Mouse (Mus musculus): ENCODE results near the gene Mmgt1. TPM values are rescaled to one million over a fixed set of nuclear protein-coding genes. Genes with fewer than 3 reads are reported as not detected.

Gene Mmgt1
- polyA plus RNA-seq (2016; fragmentation: Nextera tagmentation; extraction: Ambion mirVana): 38.9 and 39.6 TPM in 2 replicates

DNA sequence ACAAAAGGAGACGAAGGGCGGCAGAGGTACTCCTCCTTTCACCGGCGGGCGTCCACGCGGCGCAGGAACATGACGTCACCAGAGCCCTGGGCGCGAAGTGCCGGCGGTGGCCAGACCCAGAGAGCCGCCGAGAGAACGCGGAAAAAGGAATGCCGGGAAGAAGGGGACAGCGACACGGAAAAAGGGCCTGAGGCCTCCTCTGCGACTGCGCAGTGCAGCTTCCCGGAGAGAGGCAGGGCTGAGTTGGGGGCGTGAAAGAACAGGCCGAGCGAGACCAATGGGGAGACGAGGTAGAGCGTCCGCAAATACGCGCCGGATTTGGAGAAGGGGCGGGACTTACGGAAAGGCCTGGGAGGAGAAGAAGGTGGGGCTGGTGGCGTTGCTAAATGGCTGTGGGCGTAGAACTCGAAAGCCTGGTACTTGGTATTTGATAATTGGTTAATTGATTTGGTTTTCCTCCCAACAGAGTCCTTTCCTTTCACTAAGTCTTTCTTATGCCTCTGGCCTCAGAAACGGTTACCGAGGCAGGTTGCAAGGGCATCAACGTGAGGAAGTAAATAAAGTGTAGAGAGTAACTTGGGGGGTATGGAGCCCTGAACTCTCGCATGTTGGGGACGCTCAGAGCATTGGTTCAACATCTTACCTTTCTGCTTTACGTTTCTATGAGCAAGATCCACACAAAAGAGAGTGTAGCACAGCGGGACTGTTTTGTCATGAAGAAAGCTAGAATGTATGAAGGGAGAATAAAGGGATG is at the start of gene Mmgt1:
Mmgt1 (minus strand) TSS at position 183 of the 754 bp plus-strand sequence.
- Histone ChIP-seq H3K4me3 (peak within 1 kb of the TSS; percentile 63), H3K27me3 (ENCODE audit: insufficient read depth, poor library complexity, severe bottlenecking) (no peaks in the 10 kb centered on the region), H3K27ac (peak within 1 kb of the TSS; percentile 90), H3K4me1 (replicated peaks) (peaks cover 9% of the 10 kb centered on the region), H3K9me3 (no peaks in the 10 kb centered on the region), H3K36me3 (peaks cover 10% of the 10 kb centered on the region; the same call in 1 of the 2 replicates)
- peak; percentile 92 for DNase-seq (ENCODE audit: low spot score)
- WGBS: 10% methylated on average over 44 of the region's 44 CpGs

DNA sequence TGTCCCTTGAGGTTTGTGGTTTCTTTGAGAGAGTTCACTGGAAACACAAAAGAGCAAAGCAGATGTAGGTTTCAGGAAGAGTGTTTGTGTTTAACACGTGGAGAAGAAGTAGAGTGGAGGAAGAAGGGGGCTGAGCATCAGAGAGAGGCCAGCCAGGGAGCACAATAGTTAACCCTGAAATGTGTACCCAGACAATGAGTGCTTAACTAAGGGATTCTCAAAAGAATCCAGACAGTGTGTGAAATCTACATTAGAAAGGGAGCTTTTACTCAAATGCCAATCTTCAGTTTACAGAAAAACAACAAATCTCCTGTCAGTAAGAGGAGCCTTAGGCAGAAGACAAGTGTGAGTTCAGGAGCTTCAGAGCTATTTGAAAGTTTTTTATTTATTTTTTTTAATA is 42.2 kb upstream of the Mmgt1 start:
- WGBS: 13% methylated on average over 1 of the region's 1 CpGs
- Histone ChIP-seq H3K9me3 (no peaks in the 10 kb centered on the region), H3K36me3 (peaks cover 8% of the 10 kb centered on the region), H3K4me3 (no peak overlapping the region), H3K27ac (no peak overlapping the region), H3K4me1 (replicated peaks) (no peaks in the 10 kb centered on the region; the same call in 1 of the 2 replicates), H3K27me3 (ENCODE audit: insufficient read depth, poor library complexity, severe bottlenecking) (no peaks in the 10 kb centered on the region)
- no peak for DNase-seq (ENCODE audit: low spot score)

GRCm38 (mm10) chrX:56636185-56636584 is 38.3 kb upstream of the Mmgt1 start:
- DNase-seq (ENCODE audit: low spot score): no peak
- H3K27me3 ChIP-seq (ENCODE audit: insufficient read depth, poor library complexity, severe bottlenecking): no peaks in the 10 kb centered on the region
- H3K27ac ChIP-seq: no peak overlapping the region
- 89% methylated on average over 5 of the region's 5 CpGs for WGBS
- H3K4me3 ChIP-seq: no peak overlapping the region
- H3K9me3 ChIP-seq: no peaks in the 10 kb centered on the region
- peaks cover 8% of the 10 kb centered on the region for H3K36me3 ChIP-seq
- no peaks in the 10 kb centered on the region; the same call in 1 of the 2 replicates for H3K4me1 ChIP-seq (replicated peaks)

DNA sequence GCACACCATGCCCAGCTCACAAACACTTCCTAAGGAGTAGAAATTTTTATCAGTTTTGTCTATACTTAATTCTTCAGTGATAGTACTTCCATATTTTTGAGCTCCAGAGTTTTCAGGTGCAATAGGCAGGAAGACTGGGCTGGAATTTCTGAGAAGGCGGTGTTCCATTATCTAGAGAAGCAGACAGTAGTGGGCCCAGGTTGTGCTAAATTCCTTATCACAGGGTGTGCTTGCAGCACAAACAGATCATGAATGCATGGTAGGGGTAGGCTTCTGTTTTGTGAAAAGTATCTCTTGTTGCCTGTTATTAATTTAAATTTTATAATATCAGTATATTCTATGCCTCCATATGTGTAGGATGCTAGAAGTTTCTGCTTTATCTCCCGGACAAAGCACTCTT is 17.4 kb upstream of the Mmgt1 start:
- Histone ChIP-seq H3K4me1 (replicated peaks) (peaks cover 8% of the 10 kb centered on the region), H3K27ac (no peak overlapping the region), H3K9me3 (no peaks in the 10 kb centered on the region), H3K27me3 (ENCODE audit: insufficient read depth, poor library complexity, severe bottlenecking) (no peaks in the 10 kb centered on the region), H3K36me3 (no peaks in the 10 kb centered on the region), H3K4me3 (no peak overlapping the region)
- 90% methylated on average over 2 of the region's 2 CpGs for WGBS
- DNase-seq (ENCODE audit: low spot score): no peak

- WGBS: 16% methylated on average over 13 of the region's 13 CpGs
- Histone ChIP-seq H3K9me3 (no peaks in the 10 kb centered on the region), H3K4me1 (replicated peaks) (peaks cover 8% of the 10 kb centered on the region), H3K4me3 (peak overlapping the region; percentile 64), H3K27me3 (ENCODE audit: insufficient read depth, poor library complexity, severe bottlenecking) (no peaks in the 10 kb centered on the region), H3K36me3 (no peaks in the 10 kb centered on the region), H3K27ac (peak overlapping the region; percentile 89)
- DNase-seq (ENCODE audit: low spot score): peak; percentile 28
Measured at GRCm38 (mm10) chrX:56610318-56610694, 12.4 kb upstream of the Mmgt1 start.

GRCm38 (mm10) chrX:56609623-56610317 is 11.9 kb upstream of the Mmgt1 start, which contains the start of gene Slc9a6:
Gene Slc9a6, plus strand, starts transcription at chrX:56609757.
- peak within 1 kb of the TSS; percentile 89 for H3K27ac ChIP-seq
- peak within 1 kb of the TSS; percentile 64 for H3K4me3 ChIP-seq
- 24% methylated on average over 40 of the region's 50 CpGs for WGBS
- H3K36me3 ChIP-seq: no peaks in the 10 kb centered on the region
- H3K27me3 ChIP-seq (ENCODE audit: insufficient read depth, poor library complexity, severe bottlenecking): no peaks in the 10 kb centered on the region
- peak; percentile 75 for DNase-seq (ENCODE audit: low spot score)
- no peaks in the 10 kb centered on the region for H3K9me3 ChIP-seq
- H3K4me1 ChIP-seq (replicated peaks): peaks cover 8% of the 10 kb centered on the region

DNA sequence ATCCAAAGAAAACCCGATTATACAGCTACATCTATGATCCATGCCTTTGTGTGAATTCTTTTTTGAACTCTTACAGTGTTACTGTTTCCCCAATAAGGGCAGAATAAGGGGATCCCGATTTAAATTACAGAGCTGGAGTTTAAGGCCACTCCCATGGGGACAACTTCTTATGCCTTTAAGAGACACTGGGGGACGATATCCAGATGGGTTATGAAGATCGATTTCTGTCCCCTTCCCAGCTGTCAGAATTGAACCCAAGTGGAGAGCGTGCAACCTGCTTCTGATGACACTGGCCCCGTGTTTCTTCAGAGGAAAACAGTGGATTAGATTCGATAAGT is 11.4 kb upstream of the Mmgt1 start:
- H3K27ac ChIP-seq: peak overlapping the region; percentile 89
- H3K4me3 ChIP-seq: peak overlapping the region; percentile 64
- no peaks in the 10 kb centered on the region for H3K9me3 ChIP-seq
- no peak for DNase-seq (ENCODE audit: low spot score)
- WGBS: 26% methylated on average over 7 of the region's 7 CpGs
- H3K4me1 ChIP-seq (replicated peaks): peaks cover 8% of the 10 kb centered on the region
- H3K36me3 ChIP-seq: no peaks in the 10 kb centered on the region
- no peaks in the 10 kb centered on the region for H3K27me3 ChIP-seq (ENCODE audit: insufficient read depth, poor library complexity, severe bottlenecking)

- H3K36me3 ChIP-seq: no peaks in the 10 kb centered on the region
- no peak overlapping the region for H3K27ac ChIP-seq
- WGBS: 74% methylated on average over 7 of the region's 7 CpGs
- H3K4me1 ChIP-seq (replicated peaks): peaks cover 8% of the 10 kb centered on the region
- H3K27me3 ChIP-seq (ENCODE audit: insufficient read depth, poor library complexity, severe bottlenecking): no peaks in the 10 kb centered on the region
- H3K4me3 ChIP-seq: no peak overlapping the region
- H3K9me3 ChIP-seq: no peaks in the 10 kb centered on the region
- no peak for DNase-seq (ENCODE audit: low spot score)
Measured at GRCm38 (mm10) chrX:56607032-56607710, 9.3 kb upstream of the Mmgt1 start.

GRCm38 (mm10) chrX:56606536-56606935 is 8.7 kb upstream of the Mmgt1 start:
- no peaks in the 10 kb centered on the region for H3K9me3 ChIP-seq
- no peak overlapping the region for H3K27ac ChIP-seq
- 50% methylated on average over 2 of the region's 2 CpGs for WGBS
- H3K27me3 ChIP-seq (ENCODE audit: insufficient read depth, poor library complexity, severe bottlenecking): no peaks in the 10 kb centered on the region
- no peak for DNase-seq (ENCODE audit: low spot score)
- no peaks in the 10 kb centered on the region for H3K36me3 ChIP-seq
- no peak overlapping the region for H3K4me3 ChIP-seq
- peaks cover 8% of the 10 kb centered on the region for H3K4me1 ChIP-seq (replicated peaks)

DNA sequence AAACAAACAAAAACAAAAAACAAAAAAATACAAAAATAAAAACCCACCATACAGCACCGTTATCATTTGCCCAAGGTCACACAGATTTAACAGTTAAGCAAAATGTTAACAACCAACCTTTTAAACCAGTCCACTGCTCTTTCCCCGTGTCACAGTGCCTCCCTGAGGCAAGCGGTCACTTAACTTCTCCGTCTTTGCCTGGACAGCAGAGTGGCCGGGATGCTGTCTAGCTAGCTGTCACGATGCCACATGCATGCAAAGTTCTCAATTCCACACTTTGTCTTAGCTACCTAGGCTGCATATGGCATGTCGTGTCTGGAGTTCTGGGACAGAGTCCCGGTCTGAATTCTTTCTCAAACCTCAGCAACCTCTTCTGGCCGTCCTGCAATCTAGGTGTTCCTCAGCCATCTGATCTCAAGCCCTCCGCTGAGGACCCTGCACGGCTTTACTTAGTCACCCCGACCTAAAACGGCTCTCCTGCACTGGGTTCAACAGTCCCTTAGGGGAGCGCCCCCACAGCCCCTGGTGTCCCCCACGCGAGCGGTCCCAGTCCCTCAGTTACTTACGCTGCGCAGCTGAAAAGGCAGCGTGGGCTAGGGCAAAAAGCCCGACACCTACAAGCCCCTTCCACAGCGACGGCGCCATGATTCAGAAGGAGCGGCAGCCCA is 516 bp downstream of the Mmgt1 start:
- Histone ChIP-seq H3K4me1 (replicated peaks) (peaks cover 9% of the 10 kb centered on the region), H3K9me3 (no peaks in the 10 kb centered on the region), H3K36me3 (peaks cover 10% of the 10 kb centered on the region; the same call in 1 of the 2 replicates), H3K4me3 (peak overlapping the region; percentile 63), H3K27ac (peak overlapping the region; percentile 90), H3K27me3 (ENCODE audit: insufficient read depth, poor library complexity, severe bottlenecking) (no peaks in the 10 kb centered on the region)
- 18% methylated on average over 25 of the region's 25 CpGs for WGBS
- peak; percentile 18 for DNase-seq (ENCODE audit: low spot score)

DNA sequence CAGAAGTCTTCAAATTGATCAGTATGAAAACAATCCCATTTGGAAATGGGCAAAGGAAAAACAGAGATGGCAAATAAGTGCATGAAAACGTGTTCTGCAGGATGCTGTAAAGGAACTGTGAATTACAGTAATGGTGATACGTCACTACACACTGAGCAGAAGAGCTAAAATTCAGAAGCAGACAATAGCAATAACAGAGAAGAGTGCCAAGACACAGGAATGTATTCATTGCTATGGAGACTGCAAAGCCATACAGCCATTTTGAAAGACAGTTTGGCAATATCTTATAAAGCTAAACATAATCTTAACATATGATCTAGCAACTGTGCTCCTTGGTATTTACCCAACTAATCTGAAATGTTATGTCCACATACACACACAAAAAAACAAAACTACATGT is 19.7 kb downstream of the Mmgt1 start:
- Histone ChIP-seq H3K27me3 (ENCODE audit: insufficient read depth, poor library complexity, severe bottlenecking) (no peaks in the 10 kb centered on the region), H3K27ac (no peak overlapping the region), H3K9me3 (no peaks in the 10 kb centered on the region), H3K4me1 (replicated peaks) (no peaks in the 10 kb centered on the region), H3K4me3 (no peak overlapping the region), H3K36me3 (no peaks in the 10 kb centered on the region)
- 83% methylated on average over 2 of the region's 2 CpGs for WGBS
- DNase-seq (ENCODE audit: low spot score): no peak

DNA sequence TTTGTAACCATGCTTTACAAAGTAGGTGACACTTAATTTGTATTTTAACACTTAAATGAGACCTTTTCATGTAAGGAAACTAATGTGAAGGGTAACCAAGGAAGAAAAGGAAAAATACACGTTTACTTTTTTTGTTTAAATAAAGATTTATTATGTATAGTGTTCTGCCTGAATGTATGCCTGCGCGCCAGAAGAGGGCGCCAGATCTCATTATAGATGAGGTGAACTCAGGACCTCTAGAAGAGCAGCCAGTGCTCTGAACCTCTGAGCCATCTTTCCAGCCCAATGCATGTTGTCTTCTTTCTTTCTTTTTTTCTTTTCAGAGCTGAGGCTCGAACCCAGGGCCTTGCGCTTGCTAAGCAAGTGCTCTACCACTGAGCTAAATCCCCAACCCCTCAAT is 25.4 kb downstream of the Mmgt1 start:
- H3K27me3 ChIP-seq (ENCODE audit: insufficient read depth, poor library complexity, severe bottlenecking): no peaks in the 10 kb centered on the region
- 20% methylated on average over 6 of the region's 6 CpGs for WGBS
- DNase-seq (ENCODE audit: low spot score): peak; percentile 4
- no peak overlapping the region for H3K27ac ChIP-seq
- H3K9me3 ChIP-seq: no peaks in the 10 kb centered on the region; the same call in 1 of the 2 replicates
- no peaks in the 10 kb centered on the region for H3K36me3 ChIP-seq
- H3K4me3 ChIP-seq: no peak overlapping the region
- H3K4me1 ChIP-seq (replicated peaks): no peaks in the 10 kb centered on the region
